Mouse (Mus musculus) ES-Bruce4 (cell line): ENCODE results near the gene Fer.

Source experiments
- CTCF ChIP-seq: IDR thresholded peaks from one replicate; pipeline ENCODE4 v1.8.1; 2011; ENCODE audit warnings: low read depth, low read length
- EP300 ChIP-seq: IDR thresholded peaks from 2 replicates; pipeline ENCODE4 v1.6.1; 2011; ENCODE audit warnings: low read depth, low read length; ENCODE audit not compliant: insufficient read depth

DNA sequence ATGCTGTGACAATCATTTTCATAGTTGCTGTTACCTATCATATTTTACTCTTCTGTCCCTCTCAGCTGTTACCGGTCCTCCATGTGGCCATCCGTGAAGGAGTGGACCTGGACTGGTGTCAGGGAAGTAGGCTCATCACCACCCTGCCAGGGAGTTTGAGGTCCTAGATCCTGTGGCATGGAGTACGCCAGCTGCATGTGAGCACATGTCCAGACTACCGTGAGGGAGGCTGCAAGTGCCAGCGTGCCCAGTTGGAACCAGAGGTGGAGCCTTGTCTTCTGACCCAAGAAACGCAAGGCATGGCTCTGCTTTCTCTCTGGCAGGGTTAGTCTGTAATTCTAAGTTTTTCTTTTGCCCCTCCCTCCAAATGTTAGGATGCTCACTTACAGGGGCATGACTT, 155.4 kb downstream of the Fer start:
- TF ChIP-seq EP300: no peak
- no peak for TF ChIP-seq CTCF
